Mouse (Mus musculus) C2C12 (cell line): ENCODE measurements around the gene Eva1c. TPM values are rescaled to one million over a fixed set of nuclear protein-coding genes. Genes with fewer than 3 reads are reported as not detected.

ENCODE experiments used
- H3K27me3 ChIP-seq: one replicate; pipeline ENCODE4 v1.6.1; 2011; ENCODE audit not compliant: control insufficient read depth, insufficient read depth, insufficient read length
- H3K36me3 ChIP-seq: one replicate; pipeline ENCODE4 v1.6.1; 2011; ENCODE audit not compliant: control insufficient read depth, insufficient read depth
- H3K4me3 ChIP-seq: one replicate; pipeline ENCODE4 v1.5.1; 2011; ENCODE audit warnings: mild to moderate bottlenecking, control low read depth; ENCODE audit not compliant: poor library complexity, insufficient read depth, severe bottlenecking
- H3K79me2 ChIP-seq: one replicate; pipeline ENCODE4 v1.6.1; 2011; ENCODE audit not compliant: control insufficient read depth, insufficient read depth
- H3K79me3 ChIP-seq: one replicate; pipeline ENCODE4 v1.6.1; 2011; ENCODE audit warnings: low read depth, control low read depth
- H3ac ChIP-seq: one replicate; pipeline ENCODE3; 2011; ENCODE audit warnings: low read depth; ENCODE audit not compliant: control insufficient read depth, insufficient read length
- CEBPB ChIP-seq: IDR thresholded peaks from one replicate; pipeline ENCODE4 v1.6.1; 2011; ENCODE audit warnings: low read depth, mild to moderate bottlenecking, control low read depth, moderate library complexity
- CTCF ChIP-seq: IDR thresholded peaks from one replicate; pipeline ENCODE4 v1.5.1; 2011; ENCODE audit not compliant: control insufficient read depth, insufficient read depth, insufficient read length
- FOSL1 ChIP-seq: IDR thresholded peaks from one replicate; pipeline ENCODE4 v1.8.0; 2011; ENCODE audit warnings: mild to moderate bottlenecking, low read length; ENCODE audit not compliant: poor library complexity, insufficient read depth, severe bottlenecking
- MAX ChIP-seq: IDR thresholded peaks from one replicate; pipeline ENCODE4 v1.6.1; 2011; ENCODE audit warnings: mild to moderate bottlenecking, control low read depth
- MYOD1 ChIP-seq: IDR thresholded peaks from one replicate; pipeline ENCODE4 v1.6.1; 2011; ENCODE audit warnings: low read depth; ENCODE audit not compliant: control insufficient read depth, insufficient read length
- MYOG ChIP-seq: IDR thresholded peaks from one replicate; pipeline ENCODE4 v1.6.1; 2011; ENCODE audit not compliant: control insufficient read depth, insufficient read length; ENCODE audit errors: extremely low read depth
- USF1 ChIP-seq: IDR thresholded peaks from one replicate; pipeline ENCODE4 v1.6.1; 2011; ENCODE audit warnings: low read depth, mild to moderate bottlenecking, control low read depth, moderate library complexity
- polyA plus RNA-seq: library from polyadenylated mRNA; unstranded; fragments of >200 nt; fragmentation: generic; extraction: Trizol; gene quantifications from one replicate; pipeline ENCODE4 v1.2.1, GENCODE M21; 2012; ENCODE audit warnings: missing spikeins

Gene Eva1c
- polyA plus RNA-seq, 1 experiment, result 21.5 TPM

GRCm38 (mm10) chr16:90927446-90927845, 100.9 kb downstream of the Eva1c start:
- Histone ChIP-seq H3K79me3 (no peaks in the 10 kb centered on the region), H3K4me3 (no peak overlapping the region), H3K36me3 (peaks cover 13% of the 10 kb centered on the region), H3ac (no peak overlapping the region), H3K79me2 (no peaks in the 10 kb centered on the region), H3K27me3 (no peaks in the 10 kb centered on the region)
- TF ChIP-seq MYOG, result no peak
- TF ChIP-seq MAX, result no peak
- no peak for TF ChIP-seq MYOD1
- TF ChIP-seq FOSL1, result no peak
- no peak for TF ChIP-seq USF1
- TF ChIP-seq CTCF, result no peak
- no peak for TF ChIP-seq CEBPB

- H3K36me3 ChIP-seq, result peaks cover 7% of the 10 kb centered on the region
- no peaks in the 10 kb centered on the region for H3K79me3 ChIP-seq
- TF ChIP-seq FOSL1 (no peak), CEBPB (no peak), MYOG (no peak), MAX (no peak), CTCF (no peak), MYOD1 (no peak), USF1 (no peak)
- peak overlapping the region; percentile 78 for H3ac ChIP-seq
- peak overlapping the region; percentile 57 for H3K4me3 ChIP-seq
- no peaks in the 10 kb centered on the region for H3K27me3 ChIP-seq
- peaks cover 10% of the 10 kb centered on the region for H3K79me2 ChIP-seq
These were observed 107.1 kb downstream of the Eva1c start for GRCm38 (mm10) chr16:90933534-90934176.

GRCm38 (mm10) chr16:90934193-90934686, 107.7 kb downstream of the Eva1c start:
- no peak for TF ChIP-seq MYOG
- TF ChIP-seq FOSL1, result no peak
- TF ChIP-seq USF1, result no peak
- TF ChIP-seq CTCF, result no peak
- TF ChIP-seq CEBPB, result no peak
- TF ChIP-seq MAX, result no peak
- no peak for TF ChIP-seq MYOD1
- Histone ChIP-seq H3ac (peak overlapping the region; percentile 78), H3K79me3 (no peaks in the 10 kb centered on the region), H3K79me2 (peaks cover 10% of the 10 kb centered on the region), H3K36me3 (peaks cover 11% of the 10 kb centered on the region), H3K4me3 (peak overlapping the region; percentile 57), H3K27me3 (no peaks in the 10 kb centered on the region)

- H3K79me2 ChIP-seq, result peaks cover 10% of the 10 kb centered on the region
- H3K36me3 ChIP-seq, result peaks cover 11% of the 10 kb centered on the region
- no peaks in the 10 kb centered on the region for H3K79me3 ChIP-seq
- peak within 1 kb of the TSS; percentile 78 for H3ac ChIP-seq
- TF ChIP-seq MYOD1 (no peak), MAX (peak; percentile 87), CTCF (no peak), MYOG (no peak), FOSL1 (no peak), USF1 (peak; percentile 8), CEBPB (no peak)
- H3K27me3 ChIP-seq, result no peaks in the 10 kb centered on the region
- H3K4me3 ChIP-seq, result peak within 1 kb of the TSS; percentile 57
These were observed 108.3 kb downstream of the Eva1c start, which contains the start of gene Cfap298 for GRCm38 (mm10) chr16:90934687-90935328. Cfap298 (minus strand) TSS chr16:90935114.

GRCm38 (mm10) chr16:90941246-90941645, 114.7 kb downstream of the Eva1c start:
- no peaks in the 10 kb centered on the region for H3K27me3 ChIP-seq

More at GRCm38 (mm10) chr16:90941246-90941645, 114.7 kb downstream of the Eva1c start:
- H3K79me2 ChIP-seq, result no peaks in the 10 kb centered on the region
- H3K36me3 ChIP-seq, result peaks cover 17% of the 10 kb centered on the region
- H3K79me3 ChIP-seq, result no peaks in the 10 kb centered on the region
- H3ac ChIP-seq, result no peak overlapping the region
- TF ChIP-seq CTCF (no peak), MYOD1 (no peak), CEBPB (no peak), FOSL1 (no peak), MAX (no peak), MYOG (no peak), USF1 (no peak)
- H3K4me3 ChIP-seq, result no peak overlapping the region
